Mouse (Mus musculus) heart, postnatal 0 days (tissue): Measurements from ENCODE around the gene Cep95.

Experiments used
- CTCF ChIP-seq: IDR thresholded peaks from 2 replicates; pipeline ENCODE4 v1.5.1; 2016; ENCODE audit warnings: antibody characterized with exemption, control low read depth, low read depth
- EP300 ChIP-seq: IDR thresholded peaks from 2 replicates; pipeline ENCODE4 v1.6.1; 2016; ENCODE audit warnings: antibody characterized with exemption, low read depth

DNA sequence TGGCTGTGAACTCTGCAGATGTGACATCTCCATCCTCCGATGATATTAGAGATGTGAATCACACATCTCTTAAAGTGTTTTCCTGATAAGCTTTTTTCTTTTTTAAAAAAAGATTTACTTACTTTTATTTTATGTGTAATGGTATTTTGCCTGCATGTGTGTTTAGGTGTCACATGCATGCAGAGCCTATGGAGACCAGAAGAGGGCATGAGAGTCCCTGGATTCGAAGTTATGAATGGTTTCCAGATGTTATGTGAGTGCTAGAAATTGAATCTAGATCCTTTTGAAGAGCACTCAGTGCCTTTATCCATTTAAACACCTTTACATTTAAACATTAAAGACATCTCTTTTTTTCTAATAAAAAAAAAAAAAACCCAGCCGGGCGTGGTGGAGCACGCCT lies 44.1 kb upstream of the Cep95 start:
- peak; percentile 29 for TF ChIP-seq CTCF
- TF ChIP-seq EP300: no peak
